Mouse (Mus musculus): ENCODE measurements around the gene S100a4. TPM values are rescaled to one million over a fixed set of nuclear protein-coding genes. Genes with fewer than 3 reads are reported as not detected.

S100a4 gene
- polyA plus RNA-seq, 1 experiment: 8.7 TPM

DNA sequence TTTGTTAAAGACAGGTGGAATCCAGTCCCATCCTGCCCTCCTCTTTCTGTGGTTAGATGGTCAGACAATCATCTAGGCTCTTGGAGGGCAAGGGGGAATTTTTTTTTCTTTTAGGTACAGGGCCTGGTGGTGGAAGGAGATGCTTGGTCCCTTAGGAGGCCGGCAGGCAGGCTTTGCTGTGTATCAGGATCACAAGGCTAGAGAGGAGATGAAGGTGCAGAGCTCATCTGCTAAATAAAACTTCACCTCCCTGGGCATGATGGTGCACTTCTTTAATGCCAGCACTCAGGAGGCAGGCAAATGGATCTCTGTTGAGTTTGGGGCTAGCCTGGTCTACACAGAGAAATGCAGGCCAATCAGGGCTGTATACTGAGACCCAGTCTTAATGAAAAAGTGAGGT lies 12.3 kb downstream of the S100a4 start:
- DNase-seq (ENCODE audit: low read depth, low spot score): no peak
- WGBS: 50% methylated on average over 1 of the region's 1 CpGs

GRCm38 (mm10) chr3:90617586-90617985 lies 14.0 kb downstream of the S100a4 start:
- no peak for DNase-seq (ENCODE audit: low read depth, low spot score)
- 10% methylated on average over 1 of the region's 1 CpGs for WGBS

DNA sequence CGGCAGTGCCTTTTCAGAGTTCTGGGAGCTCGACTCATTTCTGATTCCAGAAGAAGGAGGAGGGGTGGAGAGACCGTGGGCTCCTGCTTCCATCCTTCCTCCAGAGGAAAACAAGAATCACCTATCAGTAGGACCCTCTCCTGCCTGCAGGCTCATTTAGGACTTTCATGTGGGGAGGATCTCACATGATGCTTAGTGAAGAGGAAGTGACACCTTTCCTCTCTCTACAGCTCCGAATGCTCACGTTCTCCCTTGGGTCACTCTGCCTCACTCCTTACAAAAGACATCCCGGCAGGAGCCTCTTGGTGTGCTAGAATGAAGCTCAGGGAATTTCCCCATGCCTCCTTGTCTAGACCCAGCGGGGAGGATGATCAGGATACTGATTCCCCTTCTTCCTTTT lies 18.0 kb downstream of the S100a4 start:
- no peak for DNase-seq (ENCODE audit: low read depth, low spot score)
- WGBS: 30% methylated on average over 7 of the region's 7 CpGs

DNA sequence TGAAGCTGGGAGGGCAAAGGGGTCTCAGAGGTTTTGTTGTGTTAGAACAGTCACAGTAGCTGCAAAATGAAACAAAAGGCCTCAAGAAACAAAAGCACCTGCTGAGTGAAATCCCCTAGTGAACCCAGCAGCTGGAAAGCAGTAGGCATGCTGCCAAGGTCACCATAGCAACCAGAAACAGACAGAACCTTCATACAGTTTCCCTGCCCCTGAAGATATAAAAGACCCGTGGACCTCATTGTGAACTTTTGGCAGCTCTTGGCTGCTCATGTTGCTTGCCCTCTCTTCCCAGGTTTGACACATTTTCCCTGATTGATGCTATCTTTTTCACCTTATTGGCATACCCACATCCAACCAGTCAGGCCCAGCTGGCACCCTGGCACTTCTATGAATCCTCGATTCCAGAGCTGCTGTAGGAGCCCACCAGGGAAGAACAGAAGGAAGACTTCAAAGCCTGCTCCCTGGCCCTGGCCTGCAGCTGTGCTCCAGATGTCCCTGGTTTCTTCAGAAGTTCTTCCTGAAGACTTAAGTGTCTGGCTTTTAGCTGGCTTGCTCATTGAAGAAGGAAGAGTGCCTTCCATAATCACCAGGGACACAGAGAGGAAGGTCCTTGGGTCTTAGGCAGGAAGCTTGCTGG lies 20.0 kb downstream of the S100a4 start:
- WGBS: 3% methylated on average over 2 of the region's 2 CpGs
- no peak for DNase-seq (ENCODE audit: low read depth, low spot score)

DNA sequence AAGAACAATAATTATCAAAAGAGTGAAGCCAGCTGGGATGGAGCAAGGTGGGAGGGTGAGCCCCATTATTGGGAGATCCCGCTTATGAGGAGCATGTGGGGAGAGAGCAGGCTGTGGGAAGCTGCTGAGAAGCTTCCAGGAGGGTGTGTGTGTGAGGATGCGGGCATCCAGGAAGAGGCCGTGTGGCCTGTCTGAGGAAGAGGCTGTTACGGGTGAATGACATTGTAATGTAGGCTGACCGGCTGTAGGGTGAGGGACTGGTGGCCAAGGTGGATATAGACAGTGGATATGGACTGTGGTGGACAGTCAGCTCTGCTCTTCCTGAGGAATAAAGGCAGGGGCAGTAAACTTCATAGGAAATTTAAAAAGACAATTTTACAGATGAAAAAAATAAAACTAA lies 21.9 kb downstream of the S100a4 start:
- DNase-seq (ENCODE audit: low read depth, low spot score): no peak
- 63% methylated on average over 5 of the region's 5 CpGs for WGBS

DNA sequence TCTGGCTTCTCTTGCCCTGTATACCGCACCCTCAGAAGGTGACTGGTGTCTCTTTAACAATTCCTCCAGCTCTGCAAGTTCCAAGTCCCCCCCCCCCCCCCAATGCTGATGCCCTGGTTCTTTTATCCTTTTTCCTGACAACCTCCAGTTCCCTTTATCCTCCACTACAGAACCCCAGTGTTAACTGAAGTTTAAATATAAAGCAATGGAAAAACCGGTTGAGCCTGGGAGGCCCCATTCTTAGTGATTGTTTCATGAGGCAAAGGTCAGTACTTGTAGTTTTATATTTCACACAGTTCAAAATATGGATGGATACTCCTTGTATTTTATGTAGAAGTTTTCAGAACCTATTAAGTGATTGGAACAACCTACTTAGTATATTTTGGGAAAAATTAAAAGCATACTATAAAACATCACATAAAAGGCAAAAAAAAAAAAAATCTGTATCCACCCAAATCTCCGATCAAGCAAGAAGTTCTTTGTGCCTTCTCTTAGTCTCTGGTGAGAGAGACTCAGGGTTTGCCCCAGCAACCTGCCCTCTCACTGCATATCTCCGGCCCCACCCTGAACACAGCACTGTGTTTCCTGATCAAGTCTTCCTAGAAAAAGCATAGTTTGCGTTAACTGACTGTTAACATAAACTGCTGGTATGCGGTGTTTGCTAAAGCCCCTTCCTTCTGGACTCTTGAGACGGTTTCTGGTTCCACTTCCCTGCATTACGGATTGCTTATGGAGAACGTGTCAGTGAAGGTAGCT lies 22.9 kb downstream of the S100a4 start:
- DNase-seq (ENCODE audit: low read depth, low spot score): no peak
- 26% methylated on average over 9 of the region's 9 CpGs for WGBS

DNA sequence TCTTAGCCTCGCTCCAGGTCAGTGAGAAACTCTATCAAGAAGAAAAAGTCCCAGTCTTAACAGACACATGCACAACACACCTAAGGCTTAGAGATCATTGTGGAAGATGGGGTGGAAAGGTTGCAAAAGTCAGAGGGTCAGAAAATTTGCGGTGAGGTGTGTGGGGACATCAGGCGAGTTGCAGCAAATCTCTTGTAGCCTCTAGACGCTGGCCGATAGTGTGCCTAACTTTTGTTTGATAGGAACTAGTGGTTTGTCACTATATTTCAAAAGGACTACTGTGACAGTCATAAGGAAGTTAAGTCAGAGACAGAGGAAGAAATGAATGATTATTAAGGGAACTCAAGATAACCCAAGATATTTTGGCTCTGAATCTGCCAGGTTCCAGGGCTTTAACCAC lies 23.8 kb downstream of the S100a4 start:
- DNase-seq (ENCODE audit: low read depth, low spot score): no peak
- WGBS: 55% methylated on average over 5 of the region's 5 CpGs

- 28% methylated on average over 4 of the region's 4 CpGs for WGBS
- no peak for DNase-seq (ENCODE audit: low read depth, low spot score)
These were observed 24.2 kb downstream of the S100a4 start for GRCm38 (mm10) chr3:90627807-90628206.

GRCm38 (mm10) chr3:90629298-90629697 lies 25.7 kb downstream of the S100a4 start:
- 84% methylated on average over 2 of the region's 2 CpGs for WGBS
- no peak for DNase-seq (ENCODE audit: low read depth, low spot score)

DNA sequence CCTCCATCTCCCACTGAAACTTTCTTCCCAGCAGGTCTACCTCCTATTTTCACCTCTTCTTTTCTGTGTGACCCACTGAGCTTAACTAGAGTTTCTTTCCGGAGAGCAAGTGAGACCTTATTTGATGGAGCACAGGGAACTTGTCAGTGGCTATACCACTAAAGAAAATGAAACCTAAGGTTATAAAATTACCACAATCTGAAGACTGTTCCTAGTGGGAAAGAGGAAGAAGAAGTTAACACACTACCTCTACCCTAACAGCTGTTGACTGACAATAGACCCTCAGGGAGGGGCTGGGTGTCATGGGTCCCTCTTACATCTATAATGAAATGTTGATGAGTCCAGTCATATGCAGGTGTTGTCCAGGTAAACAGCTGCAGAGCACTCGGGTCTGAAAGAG lies 28.4 kb downstream of the S100a4 start:
- DNase-seq (ENCODE audit: low read depth, low spot score): no peak
- WGBS: 80% methylated on average over 2 of the region's 2 CpGs

DNA sequence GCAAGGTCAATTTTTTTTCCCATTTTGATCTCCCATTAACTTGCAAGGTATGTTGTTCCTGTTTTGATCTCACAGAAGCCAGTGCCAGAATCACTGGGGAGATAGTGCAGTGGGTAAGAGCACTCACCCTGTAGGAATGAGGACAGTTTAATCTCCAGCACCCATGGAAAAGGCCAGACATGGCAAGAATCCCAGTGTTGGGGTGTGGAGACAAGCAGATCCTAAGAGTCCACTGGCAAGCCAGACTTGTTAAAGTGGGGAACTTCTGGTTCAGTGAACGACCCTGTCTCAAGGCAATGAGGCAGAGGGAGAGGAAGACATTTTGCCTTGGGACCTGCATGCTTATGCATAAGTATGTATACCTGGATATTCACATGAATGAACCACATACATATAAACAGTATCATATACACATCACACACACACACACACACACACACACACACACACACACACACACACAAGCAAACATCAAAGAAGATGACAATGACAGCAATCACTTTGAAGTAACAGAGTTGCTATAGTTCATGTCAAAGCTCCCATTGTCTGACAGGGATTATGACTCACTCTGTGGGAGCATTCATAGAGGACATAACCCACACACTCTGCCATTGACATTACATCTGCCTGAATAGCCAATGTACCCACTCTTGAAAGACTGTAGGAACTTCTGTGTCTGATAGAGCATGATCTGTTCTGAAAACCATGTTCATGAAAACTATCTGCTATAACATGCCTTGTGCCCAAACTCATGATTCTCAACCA lies 35.1 kb downstream of the S100a4 start:
- DNase-seq (ENCODE audit: low read depth, low spot score): no peak
- 17% methylated on average over 1 of the region's 1 CpGs for WGBS

DNA sequence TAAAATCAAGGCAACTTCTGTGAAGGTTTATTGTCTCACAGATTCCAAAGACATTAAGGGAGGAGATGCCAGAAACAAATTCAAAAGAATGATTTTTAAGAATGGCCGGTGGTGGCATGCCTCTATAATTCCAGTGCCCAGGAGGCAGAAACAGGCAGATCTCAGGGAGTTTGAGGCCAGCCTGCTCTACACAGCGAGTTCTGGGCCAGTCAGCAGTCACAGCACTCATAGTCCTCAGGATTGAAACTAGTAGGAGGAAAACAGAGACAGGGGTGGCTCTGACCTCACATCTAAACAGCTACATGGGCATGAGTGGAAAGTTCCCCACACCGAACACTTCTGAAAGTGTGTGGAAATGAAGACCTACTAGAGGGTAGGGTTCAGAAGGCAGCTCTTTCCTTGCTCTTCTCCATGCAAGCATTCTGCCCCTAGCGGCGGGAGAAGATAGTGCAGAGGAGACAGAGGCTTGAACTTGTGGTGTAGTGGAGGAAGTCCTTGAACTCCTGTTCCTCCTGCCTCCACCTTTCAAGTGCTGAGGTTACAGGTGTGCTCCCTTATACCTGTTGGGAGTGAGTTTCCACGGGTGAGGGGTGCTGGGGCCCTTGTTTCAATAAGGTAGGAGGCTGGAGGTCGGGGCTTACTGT lies 36.1 kb downstream of the S100a4 start:
- DNase-seq (ENCODE audit: low read depth, low spot score): no peak

GRCm38 (mm10) chr3:90640981-90641380 lies 37.4 kb downstream of the S100a4 start:
- no peak for DNase-seq (ENCODE audit: low read depth, low spot score)
- 83% methylated on average over 7 of the region's 7 CpGs for WGBS

More for the DNA sequence above, 36.1 kb downstream of the S100a4 start:
- 57% methylated on average over 7 of the region's 7 CpGs for WGBS

DNA sequence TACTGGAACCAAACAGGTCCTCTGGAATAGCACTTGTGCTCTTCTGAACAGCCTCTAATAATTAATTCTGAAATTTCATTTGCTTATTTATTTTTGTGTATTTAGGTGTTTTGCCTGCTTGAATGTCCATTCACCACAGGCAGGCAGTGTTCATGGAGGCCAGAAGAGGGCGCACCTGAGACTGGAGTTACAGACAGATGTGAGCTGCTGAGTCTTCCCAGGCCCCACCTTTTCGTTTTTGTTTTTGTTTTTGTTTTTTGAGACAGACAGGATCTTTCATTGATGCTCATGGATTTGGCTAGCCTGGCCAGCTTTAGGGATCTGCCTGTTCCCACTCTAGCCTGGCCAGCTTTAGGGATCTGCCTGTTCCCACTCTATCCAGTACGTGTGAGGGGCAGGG lies 40.6 kb downstream of the S100a4 start:
- no peak for DNase-seq (ENCODE audit: low read depth, low spot score)
- WGBS: 51% methylated on average over 3 of the region's 3 CpGs

GRCm38 (mm10) chr3:90647291-90647690 lies 43.7 kb downstream of the S100a4 start:
- no peak for DNase-seq (ENCODE audit: low read depth, low spot score)

GRCm38 (mm10) chr3:90648981-90649380 lies 45.4 kb downstream of the S100a4 start:
- DNase-seq (ENCODE audit: low read depth, low spot score): no peak

More at GRCm38 (mm10) chr3:90647291-90647690, 43.7 kb downstream of the S100a4 start:
- WGBS: 85% methylated on average over 1 of the region's 1 CpGs

DNA sequence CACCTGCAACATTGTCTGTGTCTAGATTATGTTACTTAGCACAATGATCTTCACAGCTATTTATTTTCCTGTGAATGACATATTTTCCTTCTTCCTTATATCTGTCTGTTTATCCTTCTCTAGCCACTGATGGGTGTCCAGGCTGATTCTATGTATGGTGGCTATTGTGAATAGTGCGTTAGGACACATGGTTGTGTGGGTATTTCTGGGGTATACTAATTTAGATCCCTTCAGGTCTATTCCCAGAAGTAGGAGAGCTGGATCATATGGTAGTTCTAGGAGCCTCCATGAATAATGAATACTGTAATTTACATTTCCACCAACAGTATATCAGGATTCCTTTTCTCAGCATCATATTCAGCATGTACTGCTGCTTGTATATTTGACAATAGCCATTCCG lies 46.3 kb downstream of the S100a4 start:
- 91% methylated on average over 2 of the region's 2 CpGs for WGBS
- no peak for DNase-seq (ENCODE audit: low read depth, low spot score)

GRCm38 (mm10) chr3:90652878-90653508 lies 49.4 kb downstream of the S100a4 start:
- WGBS: 39% methylated on average over 5 of the region's 5 CpGs
- DNase-seq (ENCODE audit: low read depth, low spot score): peak; percentile 58

DNA sequence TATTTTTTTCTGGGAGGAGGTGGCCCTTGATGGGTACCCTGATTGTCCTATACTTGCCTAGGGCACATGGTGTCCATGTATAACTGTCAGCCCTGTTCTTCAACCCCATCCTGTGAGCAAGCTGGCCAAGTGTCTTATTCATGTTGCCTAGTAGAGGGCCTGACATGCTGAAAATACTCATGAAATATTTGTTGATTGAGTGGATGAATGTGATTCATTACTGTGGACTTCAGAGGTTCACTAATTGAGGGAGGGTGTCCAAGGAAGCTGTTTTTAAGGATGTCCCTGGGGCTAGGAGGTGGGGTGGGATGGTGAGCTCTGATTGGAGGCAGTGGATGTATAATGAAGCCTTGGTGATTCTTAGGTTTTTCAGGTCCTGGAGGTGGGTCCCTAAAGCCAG lies 50.1 kb downstream of the S100a4 start, which contains the start of gene S100a7a:
TSS of gene S100a7a (plus strand) at position 301 of the 400 bp plus-strand sequence.
- no peak for DNase-seq (ENCODE audit: low read depth, low spot score)
